Mouse (Mus musculus) heart, embryonic 14.5 days (tissue): ENCODE measurements around the gene D630003M21Rik. TPM values are rescaled to one million over a fixed set of nuclear protein-coding genes. Genes with fewer than 3 reads are reported as not detected.
A peak's percentile ranks its signal among the peaks of the same experiment; 100 is the strongest.

Experiments used
- ATAC-seq: fragments of 200-750 bp; cut with Nextera tagmentation; 2 replicates; pipeline ENCODE4 v1.8.0; 2017; ENCODE audit warnings: low read depth, moderate TSS enrichment; ENCODE audit not compliant: insufficient number of reproducible peaks, insufficient read depth, low FRiP score
- H3K27ac ChIP-seq, 2 experiments: fragments of 200-500 bp in 1 of 2; fragments of 300-500 bp in 1 of 2; sonication (generic) in 1 of 2; replicated peaks in 1 of 2; 2 replicates each; pipeline ENCODE4 v1.5.1; 2012 to 2014; ENCODE audit warnings: low read depth in 2 of 2, low read length in 2 of 2, control low read depth in 1 of 2, mild to moderate bottlenecking in 1 of 2, mixed read lengths in 1 of 2; ENCODE audit not compliant: control insufficient read depth in 1 of 2, insufficient read depth in 1 of 2
- H3K27me3 ChIP-seq: fragments of 300-500 bp; sonication (generic); 2 replicates; pipeline ENCODE4 v1.6.1; 2014; ENCODE audit warnings: mild to moderate bottlenecking, low read length, control low read depth; ENCODE audit not compliant: control insufficient read depth, insufficient read depth
- H3K36me3 ChIP-seq: fragments of 300-500 bp; sonication (generic); 2 replicates; pipeline ENCODE4 v1.6.1; 2014; ENCODE audit warnings: mild to moderate bottlenecking, control low read depth, low read length, mixed read lengths; ENCODE audit not compliant: control insufficient read depth, insufficient read depth
- H3K4me1 ChIP-seq, 2 experiments: fragments of 200-500 bp in 1 of 2; fragments of 300-500 bp in 1 of 2; sonication (generic) in 1 of 2; 2 replicates each; pipeline ENCODE4 v1.6.1; 2012 to 2014; ENCODE audit warnings: low read length in 2 of 2, control low read depth in 1 of 2, mixed read lengths in 1 of 2; ENCODE audit not compliant: control insufficient read depth in 2 of 2, insufficient read depth in 2 of 2
- H3K4me2 ChIP-seq: fragments of 300-500 bp; sonication (generic); 2 replicates; pipeline ENCODE4 v1.6.1; 2014; ENCODE audit warnings: mild to moderate bottlenecking, low read length
- H3K4me3 ChIP-seq, 2 experiments: fragments of 200-500 bp in 1 of 2; fragments of 300-500 bp in 1 of 2; sonication (generic) in 1 of 2; 2 replicates each; pipeline ENCODE4 v1.5.1; 2012 to 2014; ENCODE audit warnings: low read length in 2 of 2, mild to moderate bottlenecking in 2 of 2, control low read depth in 1 of 2, low read depth in 1 of 2, moderate library complexity in 1 of 2; ENCODE audit not compliant: control insufficient read depth in 1 of 2, insufficient read depth in 1 of 2
- H3K9ac ChIP-seq: fragments of 300-500 bp; sonication (generic); 2 replicates; pipeline ENCODE4 v1.6.1; 2014; ENCODE audit warnings: mild to moderate bottlenecking, low read length
- H3K9me3 ChIP-seq: fragments of 300-500 bp; sonication (generic); 2 replicates; pipeline ENCODE4 v1.6.1; 2016; ENCODE audit warnings: low read length, control low read depth; ENCODE audit not compliant: control insufficient read depth
- WGBS: fragments of 180-500 bp; shearing (Covaris S2); extraction: QIAGEN DNeasy Blood & Tissue Kit; methylation state at CpG from one replicate; pipeline ENCODE4 v1.1.7; 2014; 5-methylcytosine and 5-hydroxymethylcytosine counted together
- polyA plus RNA-seq: library from polyadenylated mRNA; unstranded; fragments of >200 nt; fragmentation: Nextera tagmentation; extraction: Ambion mirVana; gene quantifications from 2 replicates; pipeline ENCODE4 v1.2.1, GENCODE M21; 2014

Gene D630003M21Rik
- polyA plus RNA-seq, 1 experiment from 2014 or later = 1.3 TPM

DNA sequence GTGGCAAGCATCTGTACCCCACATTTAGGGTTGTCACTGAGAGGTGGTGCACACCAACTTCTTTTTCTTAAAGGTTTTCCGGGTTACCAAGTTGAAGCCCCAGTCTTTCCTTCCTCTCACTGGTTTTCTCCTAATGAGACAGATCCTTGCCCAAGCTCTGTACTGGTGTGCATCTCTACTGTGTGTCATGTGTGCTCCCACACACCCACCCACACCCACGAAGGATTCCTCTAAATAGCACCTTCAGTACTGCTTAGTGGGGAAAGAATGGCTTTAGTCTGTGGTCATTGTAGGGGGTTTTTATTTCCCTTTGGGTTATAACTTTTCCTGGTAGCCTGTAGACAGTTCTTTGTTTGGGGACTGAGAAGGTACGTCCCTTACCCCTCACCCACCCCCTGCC lies 35.9 kb upstream of the D630003M21Rik start:
- Histone ChIP-seq H3K4me1 (peaks cover 0 to 2% of the 10 kb centered on the region in 2 experiments; a peak in 2 of 4 replicates), H3K9me3 (no peaks in the 10 kb centered on the region), H3K27ac (no peak overlapping the region), H3K36me3 (no peaks in the 10 kb centered on the region), H3K27me3 (no peaks in the 10 kb centered on the region), H3K9ac (no peak overlapping the region), H3K4me3 (no peak overlapping the region), H3K4me2 (no peak overlapping the region)
- no peak for ATAC-seq
- 90% methylated on average over 3 of the region's 3 CpGs for WGBS

DNA sequence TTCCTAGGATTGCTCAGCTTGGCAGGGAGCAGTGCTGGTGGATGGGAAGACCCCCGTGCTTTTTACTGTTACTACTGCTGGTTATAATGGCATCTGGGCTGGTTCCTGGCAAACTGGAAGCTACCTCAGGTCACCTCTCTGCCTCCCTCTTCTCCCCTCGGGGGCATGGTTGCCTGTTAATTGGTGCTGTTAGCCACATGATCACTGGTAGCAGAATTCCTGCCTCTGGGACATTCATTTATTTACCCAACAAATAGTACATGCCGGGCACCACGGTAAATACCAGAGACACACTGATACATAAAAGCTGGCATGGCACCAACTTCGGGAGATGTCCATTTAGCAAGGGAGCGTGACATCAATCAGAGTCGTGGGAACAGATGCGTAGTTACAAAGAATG lies 30.5 kb upstream of the D630003M21Rik start:
- Histone ChIP-seq H3K27ac (no peak overlapping the region), H3K27me3 (no peaks in the 10 kb centered on the region), H3K36me3 (no peaks in the 10 kb centered on the region), H3K4me3 (no peak overlapping the region), H3K9me3 (no peaks in the 10 kb centered on the region), H3K4me1 (no peaks in the 10 kb centered on the region; a peak in 1 of 4 replicates), H3K4me2 (no peak overlapping the region), H3K9ac (no peak overlapping the region)
- WGBS = 74% methylated on average over 8 of the region's 8 CpGs
- no peak for ATAC-seq

DNA sequence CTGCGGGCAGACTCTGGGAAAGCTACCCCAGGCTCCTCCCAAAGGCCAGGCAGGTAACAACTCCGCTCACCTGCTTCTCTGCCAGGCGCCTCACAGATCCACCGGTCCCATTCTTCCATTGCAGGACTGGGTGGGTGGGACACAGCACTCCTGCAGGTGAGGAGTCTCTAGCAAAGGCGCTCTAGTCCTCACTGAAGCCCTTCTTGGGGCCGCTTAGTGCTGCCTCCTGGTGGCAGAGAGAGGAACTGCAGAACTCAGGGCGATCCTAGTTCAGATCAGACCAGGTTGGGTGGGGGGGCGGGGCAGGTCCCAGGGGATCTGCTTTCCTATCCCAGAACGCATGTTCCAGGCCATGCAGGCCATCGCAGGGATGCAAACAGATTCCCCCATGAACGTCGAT lies 29.8 kb upstream of the D630003M21Rik start:
- WGBS = 16% methylated on average over 12 of the region's 12 CpGs
- H3K4me2 ChIP-seq = no peak overlapping the region

DNA sequence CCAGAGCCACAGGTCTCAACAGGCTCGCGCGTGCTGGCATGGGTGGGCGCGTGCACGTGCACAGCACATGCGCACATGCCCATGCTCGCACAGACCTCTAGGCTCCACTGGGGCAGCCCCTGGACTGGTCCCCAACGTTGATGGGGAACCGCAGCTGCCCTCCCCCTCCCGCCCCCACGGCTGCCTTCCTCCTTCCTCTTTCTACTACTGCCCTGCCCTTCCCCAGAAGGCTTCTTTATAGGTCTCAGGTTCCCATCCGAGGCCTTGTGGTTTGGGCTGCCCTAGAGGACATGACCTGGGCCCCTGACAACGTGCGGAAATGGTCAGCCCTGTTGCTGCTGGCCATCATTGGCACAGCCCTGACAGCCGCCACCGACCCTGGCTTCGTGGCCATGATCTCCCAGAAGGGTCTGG lies 29.0 kb upstream of the D630003M21Rik start, which contains the start of gene Bpi:
TSS of gene Bpi (plus strand) at position 90 of the 414 bp plus-strand sequence.
- no peaks in the 10 kb centered on the region for H3K27me3 ChIP-seq
- no peak for ATAC-seq
- no peaks in the 10 kb centered on the region for H3K9me3 ChIP-seq
- no peak within 1 kb of the TSS for H3K27ac ChIP-seq
- peaks cover 0 to 3% of the 10 kb centered on the region in 2 experiments; a peak in 2 of 4 replicates for H3K4me1 ChIP-seq
- H3K4me2 ChIP-seq = no peak within 1 kb of the TSS
- no peak within 1 kb of the TSS for H3K9ac ChIP-seq
- WGBS = 59% methylated on average over 17 of the region's 18 CpGs
- H3K4me3 ChIP-seq = no peak within 1 kb of the TSS
- H3K36me3 ChIP-seq = no peaks in the 10 kb centered on the region

More for the DNA sequence above, 29.8 kb upstream of the D630003M21Rik start:
- ATAC-seq = no peak
- no peak overlapping the region for H3K4me3 ChIP-seq
- no peak overlapping the region for H3K27ac ChIP-seq
- H3K27me3 ChIP-seq = no peaks in the 10 kb centered on the region
- H3K9ac ChIP-seq = no peak overlapping the region
- no peaks in the 10 kb centered on the region for H3K9me3 ChIP-seq
- H3K36me3 ChIP-seq = no peaks in the 10 kb centered on the region
- peaks cover 0 to under 1% of the 10 kb centered on the region in 2 experiments; a peak in 2 of 4 replicates for H3K4me1 ChIP-seq

- H3K4me1 ChIP-seq = peaks cover 1 to 3% of the 10 kb centered on the region in 2 experiments; a peak in 2 of 4 replicates
- H3K4me3 ChIP-seq = no peak overlapping the region
- no peak for ATAC-seq
- no peak overlapping the region for H3K9ac ChIP-seq
- WGBS = 24% methylated on average over 5 of the region's 5 CpGs
- H3K4me2 ChIP-seq = no peak overlapping the region
- H3K9me3 ChIP-seq = no peaks in the 10 kb centered on the region
- no peaks in the 10 kb centered on the region for H3K27me3 ChIP-seq
- no peak overlapping the region for H3K27ac ChIP-seq
- H3K36me3 ChIP-seq = no peaks in the 10 kb centered on the region
These were observed 27.9 kb upstream of the D630003M21Rik start for GRCm38 (mm10) chr2:158256894-158257293.

- no peak overlapping the region for H3K27ac ChIP-seq
- WGBS = 27% methylated on average over 5 of the region's 5 CpGs
These were observed 24.8 kb upstream of the D630003M21Rik start for GRCm38 (mm10) chr2:158253806-158254205.

GRCm38 (mm10) chr2:158250558-158250957 lies 21.5 kb upstream of the D630003M21Rik start:
- Histone ChIP-seq H3K9me3 (no peaks in the 10 kb centered on the region), H3K27me3 (no peaks in the 10 kb centered on the region), H3K4me2 (no peak overlapping the region), H3K4me3 (no peak overlapping the region), H3K36me3 (no peaks in the 10 kb centered on the region), H3K9ac (no peak overlapping the region), H3K4me1 (peaks cover 11 to 21% of the 10 kb centered on the region in 2 experiments), H3K27ac (no peak overlapping the region)
- no peak for ATAC-seq
- 58% methylated on average over 4 of the region's 4 CpGs for WGBS

More at GRCm38 (mm10) chr2:158253806-158254205, 24.8 kb upstream of the D630003M21Rik start:
- no peaks in the 10 kb centered on the region for H3K9me3 ChIP-seq
- no peak overlapping the region for H3K9ac ChIP-seq
- no peak overlapping the region for H3K4me2 ChIP-seq
- H3K36me3 ChIP-seq = no peaks in the 10 kb centered on the region
- ATAC-seq = no peak
- H3K4me1 ChIP-seq = peaks cover 11 to 17% of the 10 kb centered on the region in 2 experiments
- H3K4me3 ChIP-seq = no peak overlapping the region
- H3K27me3 ChIP-seq = no peaks in the 10 kb centered on the region

GRCm38 (mm10) chr2:158248318-158248717 lies 19.3 kb upstream of the D630003M21Rik start:
- no peak overlapping the region for H3K4me2 ChIP-seq
- WGBS = 37% methylated on average over 7 of the region's 7 CpGs

More at GRCm38 (mm10) chr2:158248318-158248717, 19.3 kb upstream of the D630003M21Rik start:
- no peaks in the 10 kb centered on the region for H3K36me3 ChIP-seq
- peak overlapping the region in 1 of 2 experiments; percentile 28; a peak in 1 of 4 replicates for H3K27ac ChIP-seq
- no peak overlapping the region for H3K4me3 ChIP-seq
- no peaks in the 10 kb centered on the region for H3K9me3 ChIP-seq
- no peaks in the 10 kb centered on the region for H3K27me3 ChIP-seq
- H3K9ac ChIP-seq = no peak overlapping the region
- peak; percentile 77; the same call in 1 of the 2 replicates for ATAC-seq
- peaks cover 12 to 21% of the 10 kb centered on the region in 2 experiments for H3K4me1 ChIP-seq
